ENCODE assay signal across 21 mouse cellular contexts in the genomic region with DNA sequence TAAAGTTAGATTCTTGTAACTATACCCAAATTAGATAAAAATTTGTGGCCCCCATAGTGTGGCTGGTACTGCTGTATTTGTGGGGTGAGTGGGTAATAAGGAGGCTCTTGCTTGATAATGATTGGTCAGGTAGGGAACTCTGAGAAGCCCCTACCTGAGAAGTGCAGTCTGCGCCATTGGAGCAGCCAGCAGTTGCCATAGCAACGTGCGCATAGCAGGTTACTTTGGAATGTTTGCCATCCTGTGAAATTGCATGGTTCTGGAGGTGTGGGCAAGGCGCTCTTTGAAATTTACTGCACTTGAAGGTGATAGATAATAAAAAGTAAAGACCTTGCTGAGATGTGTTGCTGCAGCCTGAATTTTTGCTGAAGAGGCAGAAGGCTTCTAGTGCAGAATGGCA. TPM values are rescaled to one million over a fixed set of nuclear protein-coding genes. Genes with fewer than 3 reads are reported as not detected.
DNase-seq lines count a peak whose midpoint lies in the region; ATAC-seq and TF ChIP-seq lines count a peak whose summit lies in the region.
"Had no signal": no experiment of that assay in that cellular context is flagged by ENCODE, and none has a peak within 500 bp of the region (broad histone marks: within the 10 kb centered on the region; RNA-seq: fewer than 3 reads in every experiment).

No protein-coding gene starts in this region.

- no peak overlapping the region for H3K4me3 ChIP-seq in forebrain, postnatal 0 days (ENCODE audit: low read depth, low read length)
- no peak overlapping the region for H3K4me3 ChIP-seq in forebrain, embryonic 10.5 days
- H3K4me3 ChIP-seq in lung, embryonic 16.5 days (ENCODE audit: low read length), result no peak overlapping the region
- H3K4me3 ChIP-seq in midbrain, postnatal 0 days (ENCODE audit: low read depth, low read length), result no peak overlapping the region
- H3K4me3 ChIP-seq: heart, adult 2 months; heart, embryonic 15.5 days; left cerebral cortex, adult 2 months had no signal

- H3K4me2 ChIP-seq in forebrain, postnatal 0 days (ENCODE audit: low read depth), result no peak overlapping the region
- no peak overlapping the region for H3K4me2 ChIP-seq in lung, embryonic 16.5 days (ENCODE audit: low read depth, low read length)
- H3K4me2 ChIP-seq in midbrain, postnatal 0 days (ENCODE audit: low read depth, low read length, poor library complexity, severe bottlenecking), result no peak overlapping the region
- H3K4me2 ChIP-seq: heart, embryonic 15.5 days had no signal

- DNase-seq in forebrain, postnatal 0 days, result peak; percentile 18
- no peak for DNase-seq in forebrain, embryonic 10.5 days (ENCODE audit: extremely low spot score, low spot score)
- no peak for DNase-seq in lung, adult 18-20 months
- peak; percentile 71 for DNase-seq in R1 (ENCODE audit: low read depth, low spot score)
- DNase-seq in midbrain, postnatal 0 days (ENCODE audit: low spot score), result peak; percentile 47
- DNase-seq in embryo, embryonic 9.5 days (ENCODE audit: extremely low spot score), result no peak
- DNase-seq: adrenal gland, adult 2 months; cerebellum, adult 9-10 months; gastrocnemius, postnatal 14 days; heart, postnatal 4 days; kidney, postnatal 36 days; layer of hippocampus, adult 9-11 months; left cerebral cortex, postnatal 4 days; liver; right cerebral cortex, postnatal 25 days; thymus, adult 18-20 months; thymus, postnatal 4 days had no signal

- H3K27me3 ChIP-seq in forebrain, postnatal 0 days (ENCODE audit: insufficient read depth, low read length), result no peaks in the 10 kb centered on the region
- no peaks in the 10 kb centered on the region for H3K27me3 ChIP-seq in forebrain, embryonic 10.5 days (ENCODE audit: poor library complexity, severe bottlenecking)
- H3K27me3 ChIP-seq in lung, embryonic 16.5 days (ENCODE audit: control insufficient read depth, insufficient read depth, low read depth, low read length), result no peaks in the 10 kb centered on the region
- no peaks in the 10 kb centered on the region for H3K27me3 ChIP-seq in midbrain, postnatal 0 days (ENCODE audit: insufficient read depth, low read length)
- H3K27me3 ChIP-seq: heart, embryonic 15.5 days had no signal

- H3K4me1 ChIP-seq in forebrain, postnatal 0 days (ENCODE audit: insufficient read depth), result no peaks in the 10 kb centered on the region
- no peaks in the 10 kb centered on the region for H3K4me1 ChIP-seq in forebrain, embryonic 10.5 days
- no peaks in the 10 kb centered on the region for H3K4me1 ChIP-seq in lung, embryonic 16.5 days (replicated peaks; ENCODE audit: control insufficient read depth, insufficient read depth, low read length)
- H3K4me1 ChIP-seq in midbrain, postnatal 0 days (ENCODE audit: insufficient read depth, low read length), result no peaks in the 10 kb centered on the region
- H3K4me1 ChIP-seq: heart, embryonic 15.5 days had no signal

- ATAC-seq in forebrain, postnatal 0 days, result peak; percentile 43; the same call in 1 of the 2 replicates
- ATAC-seq in lung, embryonic 16.5 days (ENCODE audit: low read depth), result peak; percentile 87
- peak; percentile 70; the same call in 1 of the 2 replicates for ATAC-seq in midbrain, postnatal 0 days (ENCODE audit: low FRiP score)

- no peaks in the 10 kb centered on the region for H3K9me3 ChIP-seq in forebrain, postnatal 0 days (ENCODE audit: low read length)
- H3K9me3 ChIP-seq in forebrain, embryonic 10.5 days, result no peaks in the 10 kb centered on the region
- H3K9me3 ChIP-seq in lung, embryonic 16.5 days (ENCODE audit: control insufficient read depth, low read length), result no peaks in the 10 kb centered on the region
- no peaks in the 10 kb centered on the region for H3K9me3 ChIP-seq in midbrain, postnatal 0 days (ENCODE audit: low read length)
- H3K9me3 ChIP-seq: heart, embryonic 15.5 days had no signal

- H3K9ac ChIP-seq in forebrain, postnatal 0 days, result no peak overlapping the region
- no peak overlapping the region for H3K9ac ChIP-seq in lung, embryonic 16.5 days (ENCODE audit: low read length)
- no peak overlapping the region for H3K9ac ChIP-seq in midbrain, postnatal 0 days (replicated peaks; ENCODE audit: low read length, poor library complexity, severe bottlenecking)
- H3K9ac ChIP-seq: heart, embryonic 15.5 days had no signal

- WGBS in forebrain, postnatal 0 days, result 81% methylated on average over 4 of the region's 4 CpGs
- 90% methylated on average over 4 of the region's 4 CpGs for WGBS in forebrain, embryonic 10.5 days
- WGBS in lung, embryonic 16.5 days, result 54% methylated on average over 4 of the region's 4 CpGs
- 76% methylated on average over 4 of the region's 4 CpGs for WGBS in midbrain, postnatal 0 days

- H3K36me3 ChIP-seq in forebrain, postnatal 0 days (ENCODE audit: insufficient read depth), result peaks cover 54% of the 10 kb centered on the region
- H3K36me3 ChIP-seq in forebrain, embryonic 10.5 days (replicated peaks), result peaks cover 96% of the 10 kb centered on the region
- H3K36me3 ChIP-seq in lung, embryonic 16.5 days (ENCODE audit: control insufficient read depth, insufficient read depth, low read length), result peaks cover 41% of the 10 kb centered on the region
- H3K36me3 ChIP-seq in midbrain, postnatal 0 days (ENCODE audit: insufficient read depth, low read length), result peaks cover 46% of the 10 kb centered on the region

- no peak for TF ChIP-seq CTCF in forebrain, postnatal 0 days (IDR thresholded peaks at IDR 0.05; ENCODE audit: low read depth)
- TF ChIP-seq CTCF in midbrain, postnatal 0 days (IDR thresholded peaks at IDR 0.05), result no peak

- no peak overlapping the region for H3K27ac ChIP-seq in forebrain, postnatal 0 days (ENCODE audit: low read depth, low read length)
- H3K27ac ChIP-seq in forebrain, embryonic 10.5 days, result no peak overlapping the region
- no peak overlapping the region for H3K27ac ChIP-seq in lung, embryonic 16.5 days (ENCODE audit: low read length)
- no peak overlapping the region for H3K27ac ChIP-seq in midbrain, postnatal 0 days (ENCODE audit: low read depth, low read length)
- H3K27ac ChIP-seq: heart, adult 2 months; heart, embryonic 15.5 days; left cerebral cortex, adult 2 months had no signal

RNA-seq across cellular contexts. Expression of gene Rnf145, which starts 35.6 kb away (rescaled TPM):
- 82.8 and 97.4 TPM in 2 replicates for total RNA-seq in forebrain, postnatal 0 days (2014; rRNA removed)
- polyA plus RNA-seq in forebrain, postnatal 0 days (2015; fragmentation: Nextera tagmentation; extraction: Ambion mirVana), result 86.3 and 100 TPM in 2 replicates
- 92.8 and 96.9 TPM in 2 replicates for polyA plus RNA-seq in forebrain, embryonic 10.5 days (2016; fragmentation: Nextera tagmentation; extraction: Ambion mirVana)
- polyA plus RNA-seq in lung, embryonic 16.5 days (2015; fragmentation: Nextera tagmentation; extraction: Ambion mirVana), result 63.1 and 65.3 TPM in 2 replicates
- 115 and 119 TPM in 2 replicates for total RNA-seq in midbrain, postnatal 0 days (2014; rRNA removed)
- 101 and 104 TPM in 2 replicates for polyA plus RNA-seq in midbrain, postnatal 0 days (2015; fragmentation: Nextera tagmentation; extraction: Ambion mirVana)

Comparison
In these comparisons a context has a peak if more than half of its experiments do, and no peak if none do; other contexts are left out.
1. DNase-seq: peak in forebrain, postnatal 0 days (single experiment), R1 (single experiment) and midbrain, postnatal 0 days (single experiment); none in forebrain, embryonic 10.5 days (single experiment), lung, adult 18-20 months (0 of 2) and embryo, embryonic 9.5 days (single experiment).
2. Peak in every context shown above with its lines, with median percentiles within 50 percentile points of each other: ATAC-seq.